25 mouse cellular contexts compared by ENCODE assay signal in the genomic region with DNA sequence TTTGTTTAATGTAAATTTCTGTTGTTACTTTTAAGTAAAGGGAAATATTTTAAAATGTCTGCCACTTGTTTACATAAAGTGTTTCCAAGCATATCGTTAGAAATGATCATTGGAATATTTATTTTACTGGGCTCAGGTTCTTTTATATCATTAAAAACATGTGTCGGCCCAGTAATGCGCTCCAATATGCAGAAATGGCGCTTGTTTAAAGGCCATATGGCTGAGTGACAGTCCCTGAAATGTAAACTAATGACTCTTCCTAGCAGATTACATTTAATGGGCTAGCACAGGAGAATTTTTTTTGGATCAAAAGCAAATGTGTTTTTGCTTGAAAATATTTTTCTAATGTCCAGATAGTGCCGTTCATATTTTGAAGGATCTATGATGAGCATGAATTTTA.
DNase-seq lines count a peak whose midpoint lies in the region; ATAC-seq lines count a peak whose summit lies in the region.
"Had no signal": no experiment of that assay in that cellular context is flagged by ENCODE, and none has a peak within 500 bp of the region (broad histone marks: within the 10 kb centered on the region; RNA-seq: fewer than 3 reads in every experiment).

No protein-coding gene starts in this region.

- no peak overlapping the region for H3K4me3 ChIP-seq in embryonic facial prominence, embryonic 11.5 days (ENCODE audit: low read depth, low read length)
- H3K4me3 ChIP-seq in embryonic facial prominence, embryonic 10.5 days: no peak overlapping the region
- no peak overlapping the region for H3K4me3 ChIP-seq in forebrain, embryonic 14.5 days (ENCODE audit: low read depth, low read length)
- H3K4me3 ChIP-seq in forebrain, embryonic 16.5 days (replicated peaks; ENCODE audit: low read length): no peak overlapping the region
- H3K4me3 ChIP-seq: embryonic facial prominence, embryonic 12.5 days; embryonic facial prominence, embryonic 15.5 days; erythroblast, embryonic 14.5 days; forebrain, embryonic 10.5 days had no signal

- no peak overlapping the region for H3K4me2 ChIP-seq in embryonic facial prominence, embryonic 11.5 days (ENCODE audit: low read depth, low read length)
- H3K4me2 ChIP-seq in forebrain, embryonic 14.5 days (ENCODE audit: low read length): no peak overlapping the region
- no peak overlapping the region for H3K4me2 ChIP-seq in forebrain, embryonic 16.5 days (ENCODE audit: low read length)
- H3K4me2 ChIP-seq: embryonic facial prominence, embryonic 12.5 days; embryonic facial prominence, embryonic 15.5 days had no signal

- no peak overlapping the region for H3K27ac ChIP-seq in embryonic facial prominence, embryonic 11.5 days (replicated peaks; ENCODE audit: low read depth, low read length)
- no peak overlapping the region for H3K27ac ChIP-seq in embryonic facial prominence, embryonic 10.5 days (replicated peaks)
- 0 out of 2 replicates have a peak overlapping the region, but pooled peaks have one; percentile 15 for H3K27ac ChIP-seq in forebrain, embryonic 14.5 days (ENCODE audit: low read depth, low read length)
- no peak overlapping the region for H3K27ac ChIP-seq in forebrain, embryonic 16.5 days (ENCODE audit: low read length)
- H3K27ac ChIP-seq: embryonic facial prominence, embryonic 15.5 days; forebrain, embryonic 10.5 days had no signal

- H3K9ac ChIP-seq in embryonic facial prominence, embryonic 11.5 days (replicated peaks; ENCODE audit: low read length): no peak overlapping the region
- no peak overlapping the region for H3K9ac ChIP-seq in forebrain, embryonic 14.5 days (ENCODE audit: low read length)
- H3K9ac ChIP-seq in forebrain, embryonic 16.5 days (replicated peaks; ENCODE audit: low read depth, low read length): no peak overlapping the region
- H3K9ac ChIP-seq: embryonic facial prominence, embryonic 12.5 days; embryonic facial prominence, embryonic 15.5 days had no signal

- H3K27me3 ChIP-seq in embryonic facial prominence, embryonic 11.5 days (ENCODE audit: control insufficient read depth, insufficient read depth, low read length): no peaks in the 10 kb centered on the region
- no peaks in the 10 kb centered on the region for H3K27me3 ChIP-seq in embryonic facial prominence, embryonic 10.5 days (replicated peaks; ENCODE audit: low read depth, poor library complexity, severe bottlenecking)
- no peaks in the 10 kb centered on the region for H3K27me3 ChIP-seq in forebrain, embryonic 14.5 days (replicated peaks; ENCODE audit: control insufficient read depth, insufficient read depth, low read length)
- H3K27me3 ChIP-seq in forebrain, embryonic 16.5 days (replicated peaks; ENCODE audit: control insufficient read depth, insufficient read depth, low read length): no peaks in the 10 kb centered on the region
- H3K27me3 ChIP-seq: CH12.LX; embryonic facial prominence, embryonic 12.5 days; embryonic facial prominence, embryonic 15.5 days; Patski had no signal

- intact Hi-C loops in heart, postnatal 25 days (cut with DNase I): no loop called here

- peak; percentile 55 for DNase-seq in embryonic facial prominence, embryonic 11.5 days (ENCODE audit: low spot score)
- no peak for DNase-seq in embryonic facial prominence, embryonic 10.5 days (ENCODE audit: low spot score)
- peak; percentile 56 for DNase-seq in forebrain, embryonic 14.5 days (ENCODE audit: low spot score)
- peak; percentile 21 for DNase-seq in heart, adult 11 months
- no peak for DNase-seq in heart, postnatal 25 days (ENCODE audit: low spot score)
- DNase-seq in cerebellum, adult 11-12 months: no peak
- DNase-seq: adrenal gland, adult 8-10 months; adrenal gland, postnatal 14 days; adrenal gland, postnatal 36 days; B cell, adult 2 months; cerebellum, adult 11 months; cerebellum, adult 2 months; cerebellum, adult 9-10 months; cerebellum, postnatal 10 days; cerebellum, postnatal 25 days had no signal

- ATAC-seq in embryonic facial prominence, embryonic 11.5 days (replicated peaks; ENCODE audit: insufficient number of reproducible peaks, low FRiP score, low TSS enrichment, low read depth): no peak
- ATAC-seq in forebrain, embryonic 14.5 days: no peak
- no peak for ATAC-seq in forebrain, embryonic 16.5 days
- ATAC-seq: activated CD4-positive, CD25-positive, alpha-beta regulatory T cell, adult 4 months; CD4-positive, CD25-positive, alpha-beta regulatory T cell, adult 4 months; Patski had no signal

- peaks cover 4% of the 10 kb centered on the region; the same call in 1 of the 2 replicates for H3K4me1 ChIP-seq in embryonic facial prominence, embryonic 11.5 days (ENCODE audit: control insufficient read depth, insufficient read depth, low read length)
- peaks cover 28% of the 10 kb centered on the region for H3K4me1 ChIP-seq in embryonic facial prominence, embryonic 10.5 days
- peaks cover 8% of the 10 kb centered on the region for H3K4me1 ChIP-seq in forebrain, embryonic 14.5 days (ENCODE audit: control insufficient read depth, insufficient read depth, low read length)
- H3K4me1 ChIP-seq in forebrain, embryonic 16.5 days (replicated peaks; ENCODE audit: control insufficient read depth, insufficient read depth, low read length): peaks cover 21% of the 10 kb centered on the region

- H3K9me3 ChIP-seq in embryonic facial prominence, embryonic 11.5 days (replicated peaks; ENCODE audit: control insufficient read depth, low read length): no peaks in the 10 kb centered on the region
- no peaks in the 10 kb centered on the region for H3K9me3 ChIP-seq in embryonic facial prominence, embryonic 10.5 days
- no peaks in the 10 kb centered on the region for H3K9me3 ChIP-seq in forebrain, embryonic 14.5 days (replicated peaks; ENCODE audit: control insufficient read depth, low read length)
- H3K9me3 ChIP-seq in forebrain, embryonic 16.5 days (ENCODE audit: control insufficient read depth, low read length): no peaks in the 10 kb centered on the region
- H3K9me3 ChIP-seq: embryonic facial prominence, embryonic 12.5 days; embryonic facial prominence, embryonic 15.5 days; forebrain, embryonic 10.5 days had no signal

- WGBS in embryonic facial prominence, embryonic 11.5 days: 48% methylated on average over 5 of the region's 5 CpGs
- 70% methylated on average over 5 of the region's 5 CpGs for WGBS in embryonic facial prominence, embryonic 10.5 days
- WGBS in forebrain, embryonic 14.5 days: 65% methylated on average over 5 of the region's 5 CpGs
- WGBS in forebrain, embryonic 16.5 days: 60% methylated on average over 5 of the region's 5 CpGs

- no peaks in the 10 kb centered on the region for H3K36me3 ChIP-seq in embryonic facial prominence, embryonic 11.5 days (replicated peaks; ENCODE audit: control insufficient read depth, insufficient read depth, low read depth, low read length)
- H3K36me3 ChIP-seq in embryonic facial prominence, embryonic 10.5 days (replicated peaks): no peaks in the 10 kb centered on the region
- no peaks in the 10 kb centered on the region for H3K36me3 ChIP-seq in forebrain, embryonic 14.5 days (ENCODE audit: control insufficient read depth, insufficient read depth, low read length)
- H3K36me3 ChIP-seq in forebrain, embryonic 16.5 days (ENCODE audit: control insufficient read depth, insufficient read depth): no peaks in the 10 kb centered on the region
- H3K36me3 ChIP-seq: embryonic facial prominence, embryonic 12.5 days; embryonic facial prominence, embryonic 15.5 days; forebrain, embryonic 10.5 days; G1E had no signal

Comparison
In these comparisons a context has a peak if more than half of its experiments do, and no peak if none do; other contexts are left out.
1. DNase-seq: peak in embryonic facial prominence, embryonic 11.5 days (single experiment), forebrain, embryonic 14.5 days (single experiment) and heart, adult 11 months (single experiment); none in embryonic facial prominence, embryonic 10.5 days (single experiment), heart, postnatal 25 days (single experiment) and cerebellum, adult 11-12 months (single experiment).